Mouse (Mus musculus) cerebellum, adult 11 months (tissue): ENCODE results near the gene Usp29.

Source experiments
- DNase-seq: peaks from one replicate; pipeline ENCODE4 v3.0.0; 2022

The Usp29 gene

DNA sequence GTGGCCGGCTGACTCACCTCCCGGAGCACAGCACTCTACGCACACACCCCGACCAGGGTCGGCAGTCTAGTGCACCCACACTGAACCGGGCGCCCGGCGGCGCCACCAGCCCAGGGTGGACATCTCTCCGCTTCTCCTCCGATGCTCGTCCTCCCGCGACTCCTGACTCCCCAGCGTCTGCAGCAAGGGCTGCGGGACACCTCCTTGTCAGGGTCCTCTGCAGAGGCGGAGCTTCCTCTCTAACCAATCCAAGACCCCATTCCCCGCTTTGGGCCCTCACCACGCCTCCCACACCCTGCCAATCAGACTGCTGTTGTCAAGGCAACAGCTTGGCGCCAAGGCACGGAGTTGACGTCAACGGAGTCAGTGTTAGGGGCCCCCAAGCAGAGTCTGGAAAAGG, at the start of gene Usp29, which contains the start of gene Peg3:
Gene Usp29 (plus strand): TSS at position 338 of the 400 bp plus-strand sequence.
Gene Peg3 (minus strand): TSS at position 191 of the 400 bp plus-strand sequence.
- peak; percentile 90 for DNase-seq

DNA sequence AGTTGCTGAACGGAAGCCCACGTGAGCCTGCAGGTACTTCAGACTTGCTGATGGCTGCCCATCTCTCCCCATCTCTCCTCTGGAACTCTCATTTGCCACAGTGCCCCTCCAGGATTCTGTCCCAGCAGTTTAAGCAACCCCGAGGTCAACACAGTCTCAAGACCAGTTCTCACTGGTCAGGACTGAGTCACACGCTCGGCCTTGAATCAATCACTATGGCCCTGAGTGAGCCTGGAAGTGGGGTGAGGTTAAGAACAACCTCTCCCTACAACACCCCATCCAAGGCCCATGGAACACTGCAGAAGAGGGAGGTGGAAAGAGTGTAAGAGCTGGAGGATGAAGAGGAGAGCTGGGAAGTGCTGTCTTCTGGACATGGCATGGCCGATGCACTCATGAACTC, 44.9 kb upstream of the Usp29 start:
- DNase-seq = no peak

DNA sequence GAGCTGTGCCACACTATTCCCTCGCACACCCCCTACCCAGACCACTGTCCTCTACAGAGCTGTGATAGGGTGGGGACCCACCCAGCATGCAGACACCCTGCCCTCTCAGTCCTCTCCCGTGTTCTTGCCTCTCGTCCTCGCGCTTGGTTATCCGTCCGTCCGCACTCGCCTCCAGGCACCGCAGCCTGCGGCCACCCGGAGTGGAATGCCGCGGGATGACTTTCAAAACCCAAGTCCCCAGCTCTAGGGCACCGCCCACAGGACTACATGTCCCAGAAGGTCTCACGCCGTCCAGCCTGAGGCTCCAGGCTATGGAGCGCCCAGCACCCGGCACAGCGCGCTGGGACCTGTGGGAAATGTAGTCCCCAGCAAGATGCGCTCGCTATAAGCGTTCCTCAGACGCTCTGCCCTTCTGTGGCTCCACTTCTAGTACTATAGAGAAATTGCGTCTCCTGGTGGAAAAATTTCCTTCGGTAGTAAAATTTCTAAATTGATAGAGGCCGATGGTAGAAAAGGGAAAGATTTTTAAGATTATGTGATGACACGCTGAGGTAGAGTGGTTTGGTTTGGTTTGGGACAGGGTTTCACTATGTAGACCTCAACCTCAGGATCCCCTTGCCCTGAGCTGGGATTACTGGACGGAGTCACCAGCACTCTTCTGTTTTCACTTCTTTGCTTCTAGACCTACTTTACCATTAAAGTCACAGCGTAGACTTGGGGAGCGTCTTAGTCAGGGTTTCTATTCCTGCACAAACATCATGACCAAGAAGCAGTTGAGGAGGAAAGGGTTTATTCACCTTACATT, 33.9 kb upstream of the Usp29 start, which contains the start of gene Zim1:
Gene Zim1 (minus strand): TSS at position 210 of the 805 bp plus-strand sequence.
- DNase-seq = peak; percentile 73

DNA sequence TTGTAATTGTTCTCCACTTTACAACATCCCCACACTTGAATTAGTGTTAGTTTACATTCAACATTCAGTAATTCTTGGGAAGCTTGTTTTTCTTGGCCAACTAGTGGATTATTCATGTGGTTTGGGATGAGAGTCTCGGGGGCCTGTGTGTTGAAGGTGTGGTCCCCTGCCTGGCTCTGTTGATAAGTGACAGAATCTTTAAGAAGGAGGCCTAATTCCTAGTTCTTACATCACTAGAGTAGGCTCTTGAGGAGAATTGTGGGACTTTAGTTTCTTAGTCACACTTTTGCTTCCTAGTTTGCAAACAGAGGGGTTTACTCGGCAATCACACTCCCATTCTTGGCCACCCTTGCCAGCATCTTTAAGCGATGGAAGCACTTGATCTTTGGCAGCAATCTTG, 31.1 kb upstream of the Usp29 start:
- DNase-seq = no peak

DNA sequence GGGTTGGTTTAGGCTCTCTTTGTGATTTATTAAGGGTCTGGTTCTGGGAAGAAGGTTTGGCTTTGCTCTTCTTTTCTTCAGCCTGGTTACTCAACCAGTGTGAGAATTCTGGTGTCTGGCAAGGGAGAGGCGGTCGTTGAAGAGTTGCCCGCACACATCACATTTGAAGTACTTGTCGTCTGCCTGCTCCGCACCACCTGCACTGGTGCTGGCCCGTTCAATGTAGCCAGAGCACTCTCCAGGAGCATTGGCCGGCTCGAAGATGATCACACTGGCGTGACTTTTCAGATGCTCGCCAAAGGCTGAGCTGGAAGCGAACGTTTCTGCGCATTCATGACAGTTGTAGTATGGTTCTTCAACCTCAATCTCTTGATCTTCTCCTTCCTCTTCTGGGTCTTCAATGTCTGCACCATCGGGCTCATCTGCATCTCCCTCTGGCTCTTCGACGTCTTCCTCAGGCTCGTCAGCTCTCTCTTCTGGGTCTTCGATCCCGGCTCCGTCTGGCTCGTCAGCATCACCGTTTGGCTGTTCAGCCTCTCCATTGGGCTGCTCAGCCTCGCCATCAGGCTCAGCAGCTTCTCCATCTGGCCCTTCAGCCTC, 22.9 kb upstream of the Usp29 start:
- no peak for DNase-seq

DNA sequence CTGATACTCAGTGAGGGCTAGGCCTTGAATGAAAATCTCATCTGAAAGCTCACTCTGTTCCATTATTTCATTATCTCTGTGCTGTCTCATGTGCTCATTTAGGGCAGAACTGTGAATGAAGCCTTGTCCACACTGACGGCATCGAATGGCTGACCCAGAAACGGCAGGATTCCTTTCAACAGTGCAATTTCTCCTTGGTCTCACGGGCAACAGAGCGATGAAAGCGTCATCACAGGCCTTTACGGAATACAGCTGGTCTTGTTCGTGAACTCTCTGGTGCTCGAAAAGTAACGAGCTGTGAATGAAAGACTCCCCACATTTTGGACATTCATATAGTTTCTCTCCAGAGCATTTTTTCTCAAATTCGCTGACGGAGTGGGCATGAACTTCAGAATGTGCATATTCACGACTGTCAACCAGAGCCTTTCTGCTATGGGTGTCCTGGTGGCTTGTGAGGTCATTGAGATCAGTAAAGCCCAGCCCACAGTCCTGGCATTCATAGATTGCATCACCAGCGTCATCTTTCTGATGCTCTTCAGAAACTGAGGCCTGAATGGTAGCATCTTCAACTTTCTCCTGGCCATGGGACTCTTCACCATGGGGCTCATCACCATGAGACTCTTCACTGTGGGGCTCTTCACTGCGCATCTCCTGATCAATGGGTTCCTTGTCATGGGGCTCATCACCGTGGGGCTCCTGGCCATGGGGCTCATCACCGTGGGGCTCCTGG, 21.8 kb upstream of the Usp29 start:
- no peak for DNase-seq

DNA sequence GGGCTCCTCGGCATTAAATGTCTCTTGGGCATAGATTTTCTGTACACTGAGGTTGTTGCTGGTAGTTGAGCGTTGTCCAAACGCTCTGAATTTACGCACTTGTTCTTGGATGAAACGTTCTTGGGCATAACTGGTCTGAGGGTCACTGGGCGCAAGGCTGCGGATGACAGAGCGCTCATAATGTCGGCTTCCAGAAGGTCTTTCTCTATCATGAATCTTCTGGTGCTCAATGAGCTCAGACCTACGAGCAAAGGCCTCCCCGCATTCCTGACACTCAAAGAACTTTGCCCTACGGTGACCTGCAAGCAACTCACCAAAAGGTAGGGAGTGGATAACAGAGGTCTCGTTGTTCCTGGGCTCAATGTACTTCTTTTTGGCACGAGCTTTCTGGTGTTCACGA, 21.0 kb upstream of the Usp29 start:
- DNase-seq = no peak

DNA sequence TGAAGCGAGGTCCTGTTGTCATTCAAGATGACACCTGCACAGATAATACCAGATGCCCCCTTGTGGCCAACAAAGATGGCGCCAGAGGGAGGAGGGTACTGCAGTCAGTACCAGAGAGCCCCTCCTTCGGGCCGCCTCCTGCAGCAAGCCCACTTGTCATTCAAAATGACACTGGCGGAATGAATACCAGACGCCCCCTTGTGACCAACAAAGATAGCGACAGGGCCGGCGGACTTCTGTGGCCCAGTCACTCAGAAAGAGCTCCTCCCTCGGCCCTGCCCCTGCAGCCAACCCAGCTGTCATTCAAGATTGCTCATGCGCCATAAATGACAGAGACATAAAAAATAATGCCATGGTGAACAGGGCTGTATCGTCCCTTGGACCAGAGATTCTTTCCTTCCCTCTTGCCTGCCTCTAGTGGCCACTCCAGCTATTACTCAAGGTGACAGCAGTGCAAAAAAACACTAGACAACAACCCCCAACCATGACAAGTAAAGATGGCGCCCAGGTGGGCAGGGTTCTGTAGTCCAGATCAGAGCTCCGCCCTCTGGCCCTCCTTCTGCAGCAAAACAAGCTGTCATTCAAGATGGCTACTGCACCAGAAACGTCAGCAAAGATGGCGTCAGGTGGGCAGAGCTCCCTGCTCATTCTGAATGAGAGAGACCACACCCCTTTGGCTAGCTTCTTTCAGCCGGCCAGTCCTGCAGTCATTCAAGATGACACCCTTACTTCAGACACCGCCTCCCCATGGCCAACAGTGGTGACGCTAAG, 2.8 kb upstream of the Usp29 start:
- peak; percentile 88 for DNase-seq

DNA sequence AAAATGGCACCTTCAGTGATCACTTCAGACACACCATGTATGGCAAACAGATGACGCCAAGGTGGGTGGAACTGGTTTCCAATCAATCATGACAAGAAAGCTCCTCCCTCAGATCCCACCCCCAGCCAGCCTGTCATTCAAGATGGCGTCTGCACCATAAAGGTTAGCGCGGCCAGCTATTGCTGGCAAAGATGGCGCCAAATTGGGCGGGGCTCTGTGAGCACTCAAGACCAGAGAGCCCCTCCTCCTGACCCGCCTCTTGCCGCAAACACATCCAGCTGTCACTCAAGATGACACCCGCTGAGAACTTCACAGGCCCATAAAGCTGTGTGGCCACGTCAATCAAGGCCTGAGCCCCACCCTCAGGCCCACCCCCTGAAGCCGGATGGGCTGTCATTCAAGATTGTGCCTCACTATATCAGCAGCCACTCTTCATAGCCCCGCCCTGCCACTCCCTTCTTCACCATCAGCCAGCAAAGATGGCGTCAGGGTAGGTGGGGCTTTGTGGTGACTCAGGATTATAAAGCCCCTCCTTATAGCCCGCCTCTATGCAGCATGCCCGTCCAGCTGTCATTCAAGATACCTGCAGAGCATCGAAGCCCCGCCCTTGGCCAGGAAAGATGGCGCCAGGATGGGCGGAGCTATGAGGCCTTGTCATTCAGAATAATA, 2.0 kb upstream of the Usp29 start:
- DNase-seq = peak; percentile 94

DNA sequence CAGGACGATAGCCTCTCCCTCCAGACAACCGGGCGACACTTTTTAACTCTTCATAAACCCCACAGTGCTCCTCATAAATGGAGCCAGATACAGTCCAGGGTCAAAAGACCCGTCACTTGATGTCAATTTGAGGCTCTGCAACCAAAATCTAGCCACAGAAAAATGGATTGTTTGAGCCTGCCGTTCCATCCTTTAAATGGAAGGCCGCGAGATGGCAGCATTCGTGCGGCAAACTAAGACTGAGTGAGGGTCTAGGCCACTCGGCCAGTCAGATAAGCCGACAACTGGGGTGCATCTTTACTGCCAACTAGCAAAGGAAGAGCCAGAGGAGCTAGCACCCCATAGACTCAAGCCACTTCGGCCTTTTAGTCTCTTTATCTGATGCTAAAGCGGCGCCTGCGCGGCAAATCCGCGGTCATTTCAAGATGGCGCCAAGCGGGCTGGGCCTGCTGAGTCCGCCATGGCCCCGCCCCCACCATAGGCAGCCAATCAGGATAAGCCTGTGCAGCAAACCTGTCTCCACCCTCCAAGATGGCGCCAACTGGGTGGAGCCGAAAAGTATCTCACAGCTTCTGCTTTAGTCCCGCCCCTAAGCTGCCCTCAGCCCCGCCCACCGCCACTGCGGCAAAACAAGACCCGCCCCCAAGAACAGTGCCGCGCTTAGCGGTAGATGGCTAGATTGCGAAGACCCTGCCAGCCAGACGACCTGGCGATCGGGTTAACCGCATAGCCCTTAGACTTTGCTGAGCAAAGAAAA, 1.1 kb upstream of the Usp29 start:
- DNase-seq = peak; percentile 95

DNA sequence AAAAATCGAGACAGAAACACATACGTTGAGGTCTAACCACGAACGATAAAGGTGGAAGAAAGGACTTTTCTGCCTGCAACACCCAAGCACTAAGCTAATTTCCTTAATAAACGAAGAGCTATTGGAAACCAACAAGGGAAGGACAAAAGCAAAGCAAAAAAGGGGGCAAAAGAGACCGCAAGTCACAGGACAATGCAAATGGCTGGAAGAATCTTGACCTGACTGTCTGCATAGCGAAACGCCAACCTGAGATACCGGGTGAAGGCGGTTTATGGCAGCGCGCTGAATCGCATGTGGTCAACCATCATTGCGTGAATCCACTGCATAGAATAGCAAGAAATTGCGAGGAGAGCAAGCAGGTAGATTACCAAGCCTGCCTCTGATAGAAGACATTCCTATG, 423 bp downstream of the Usp29 start:
- DNase-seq = peak; percentile 30

DNA sequence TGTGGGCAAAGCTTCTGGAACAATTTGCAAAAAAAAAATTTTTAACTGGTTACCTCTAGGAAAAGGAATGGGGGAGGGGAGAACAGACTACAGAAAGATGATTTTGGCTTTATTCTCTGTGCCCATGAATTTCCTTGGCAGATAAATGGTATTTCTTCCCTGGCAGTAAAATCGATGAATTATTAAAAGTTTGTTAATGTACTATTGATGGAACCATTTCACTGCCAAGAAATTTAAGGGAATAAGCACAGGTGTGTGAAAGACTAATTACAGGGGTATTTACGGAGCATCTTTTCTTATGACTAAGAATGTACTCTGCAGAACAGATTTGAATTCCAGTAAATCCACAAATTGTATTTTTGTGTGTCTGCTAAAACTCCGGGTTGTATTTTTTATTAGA, 995 bp downstream of the Usp29 start:
- DNase-seq = no peak

DNA sequence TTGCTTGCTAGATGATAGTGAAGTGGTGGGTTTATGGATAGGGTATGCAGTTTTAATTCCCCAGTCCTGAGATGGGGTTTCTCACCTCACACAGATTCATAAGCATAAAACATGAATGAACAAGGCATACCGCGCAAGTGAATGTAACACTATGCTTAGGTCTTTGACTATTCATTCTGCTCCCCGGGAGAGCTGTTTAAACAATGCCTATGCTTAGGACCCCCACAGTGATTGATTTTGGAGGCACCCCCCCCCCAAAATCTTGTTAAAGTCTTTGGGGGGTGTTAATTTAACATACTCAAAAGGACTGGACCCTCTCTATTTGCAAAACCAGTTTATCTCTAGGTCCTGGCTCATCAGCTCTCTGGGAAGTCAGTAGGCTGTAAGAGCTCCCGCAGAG, 1.6 kb downstream of the Usp29 start:
- DNase-seq = no peak

DNA sequence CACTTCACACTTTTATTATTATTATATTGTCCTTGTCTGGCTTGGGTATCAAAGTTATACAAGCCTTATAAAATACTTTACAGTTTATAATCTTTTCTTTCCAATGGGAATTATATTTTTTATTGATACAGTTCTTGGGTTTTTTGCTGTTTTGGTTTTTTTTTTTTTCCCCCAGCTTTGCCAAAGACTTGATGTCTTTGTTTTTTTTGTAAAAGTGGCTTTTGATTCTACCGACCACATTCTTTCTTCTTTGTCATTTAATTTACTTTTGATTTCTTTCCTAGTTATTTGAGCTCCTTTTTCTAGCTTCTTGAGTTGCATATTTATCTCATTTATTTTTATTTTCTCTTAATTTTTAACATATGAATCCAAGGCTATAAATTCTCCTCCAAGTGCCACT, 5.7 kb downstream of the Usp29 start:
- DNase-seq = no peak

DNA sequence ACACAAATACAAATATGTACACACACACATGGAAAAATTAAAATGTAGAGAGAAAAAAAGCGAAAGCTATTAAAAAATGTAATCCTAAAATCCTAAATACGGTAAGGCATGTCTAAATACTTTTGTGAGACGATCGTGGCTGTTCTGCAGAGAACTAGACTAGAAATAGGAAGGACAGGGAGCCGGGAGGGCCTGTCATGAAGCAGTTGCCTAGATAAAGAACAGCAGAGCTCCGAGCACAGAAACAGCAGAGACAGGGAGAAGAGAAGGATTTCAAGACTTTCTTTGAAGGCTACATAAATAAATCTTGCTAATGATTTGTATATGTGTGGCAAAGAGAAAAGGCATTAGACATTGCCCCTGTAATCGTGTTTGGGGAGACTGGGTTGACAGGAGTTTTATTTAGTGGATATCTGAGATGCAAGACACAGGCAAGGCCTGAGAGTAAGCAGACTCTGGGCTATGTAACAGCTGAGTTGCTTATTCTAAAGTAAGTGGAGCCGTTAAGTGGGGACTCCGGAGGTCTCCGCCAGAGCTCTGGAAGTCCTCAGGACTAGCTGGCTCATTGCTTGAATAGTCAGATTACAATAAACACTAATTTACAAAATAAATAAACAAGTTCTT, 14.0 kb downstream of the Usp29 start:
- no peak for DNase-seq

DNA sequence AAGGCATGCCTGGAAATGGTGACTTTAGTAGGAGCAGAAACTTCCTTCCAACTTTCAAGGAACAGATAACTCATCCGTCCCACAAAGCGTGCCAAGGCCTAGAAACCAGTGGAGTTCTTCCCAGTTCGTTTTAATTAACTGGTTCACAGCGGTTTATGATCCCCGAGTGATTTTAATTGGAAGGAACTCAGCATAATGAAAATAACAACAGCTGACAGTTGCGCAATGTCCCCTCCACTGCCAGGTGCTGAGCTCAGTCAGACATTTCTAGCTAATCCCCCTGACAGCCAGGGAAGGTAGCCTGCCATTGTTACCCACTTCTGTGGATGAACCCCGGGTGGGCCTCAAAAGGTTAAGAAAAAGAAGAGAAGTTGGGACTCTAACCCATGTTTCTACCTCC, 18.8 kb downstream of the Usp29 start:
- no peak for DNase-seq

DNA sequence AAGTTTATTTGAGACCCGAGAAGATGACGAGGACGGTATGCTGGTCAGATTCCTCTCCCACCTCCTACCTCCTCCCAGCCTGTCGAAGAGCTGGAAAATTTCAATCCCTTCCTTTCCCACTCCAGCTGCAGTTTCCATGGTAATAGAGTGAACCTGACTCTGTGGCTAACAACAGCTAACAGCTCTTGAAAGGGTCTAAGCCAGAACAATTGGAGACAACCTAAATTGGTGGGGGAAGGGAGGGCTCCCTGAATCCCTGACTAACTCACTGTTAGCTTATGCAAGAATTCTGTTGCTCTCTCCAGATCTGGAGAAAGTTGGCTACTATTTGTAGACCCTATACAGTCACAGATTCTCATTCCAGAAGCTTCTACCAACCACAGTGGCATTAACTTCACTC, 23.1 kb downstream of the Usp29 start:
- no peak for DNase-seq

DNA sequence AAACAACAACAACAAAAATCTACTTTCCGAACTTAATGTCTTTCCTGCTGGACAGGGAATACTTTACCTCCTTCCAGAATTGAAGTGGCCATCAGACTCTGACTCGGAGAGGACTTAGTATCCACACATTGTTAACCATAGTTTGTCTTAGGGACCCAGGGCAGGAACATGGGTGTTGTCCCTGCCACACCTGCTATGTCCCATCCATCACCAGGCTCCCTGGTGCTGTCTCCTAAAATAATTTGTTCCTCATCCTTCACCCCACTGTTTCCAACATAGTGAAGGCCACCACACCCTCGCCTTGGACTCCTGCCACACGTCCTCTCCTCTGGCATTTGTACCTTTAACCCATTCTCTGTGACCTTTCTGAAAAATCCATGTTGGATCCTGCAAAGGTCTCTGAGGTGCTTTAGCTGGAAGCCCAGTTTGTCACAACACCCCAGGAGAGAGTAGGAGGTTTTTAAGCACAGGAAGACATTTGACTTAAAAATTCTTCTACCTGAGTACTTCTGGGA, 26.5 kb downstream of the Usp29 start:
- DNase-seq = no peak

DNA sequence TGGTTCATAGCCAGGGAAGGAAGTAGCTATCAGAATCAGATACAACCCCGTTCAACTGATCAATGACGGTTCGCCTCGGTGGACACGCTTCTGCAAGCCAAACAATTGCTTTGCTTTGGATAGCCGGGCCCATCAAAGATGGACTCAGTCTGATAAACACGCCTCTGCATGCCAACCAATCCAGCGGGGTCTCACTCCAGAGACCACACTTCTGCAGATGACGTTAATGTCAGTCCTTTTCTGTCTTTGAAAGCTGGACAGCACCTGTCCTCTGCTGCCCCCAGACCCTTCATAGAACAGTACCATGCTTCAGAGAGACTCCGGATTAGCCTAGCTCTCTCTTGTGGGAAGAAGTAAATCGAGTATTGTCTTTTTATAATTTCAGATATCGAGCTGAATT, 29.3 kb downstream of the Usp29 start:
- DNase-seq = no peak

DNA sequence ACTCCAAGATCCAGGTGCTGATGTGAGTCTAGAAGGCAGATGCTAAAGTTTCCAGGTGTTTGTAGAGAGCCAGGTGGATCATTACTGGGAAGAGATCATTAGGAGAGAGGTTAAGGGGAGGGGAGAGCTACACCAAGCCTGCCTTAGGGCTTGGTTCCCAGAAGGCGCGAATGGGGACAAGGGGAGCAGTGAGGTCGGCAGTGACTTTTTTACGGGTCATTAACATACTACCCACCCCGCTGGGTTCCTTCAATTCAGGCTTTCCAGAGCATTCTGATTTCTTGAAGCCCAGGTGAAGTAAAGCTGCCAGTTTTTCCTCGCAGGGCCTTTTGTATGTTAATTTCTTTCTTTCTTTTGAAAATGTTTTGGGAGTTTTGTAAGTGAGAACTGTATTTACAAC, 29.8 kb downstream of the Usp29 start:
- DNase-seq = no peak

DNA sequence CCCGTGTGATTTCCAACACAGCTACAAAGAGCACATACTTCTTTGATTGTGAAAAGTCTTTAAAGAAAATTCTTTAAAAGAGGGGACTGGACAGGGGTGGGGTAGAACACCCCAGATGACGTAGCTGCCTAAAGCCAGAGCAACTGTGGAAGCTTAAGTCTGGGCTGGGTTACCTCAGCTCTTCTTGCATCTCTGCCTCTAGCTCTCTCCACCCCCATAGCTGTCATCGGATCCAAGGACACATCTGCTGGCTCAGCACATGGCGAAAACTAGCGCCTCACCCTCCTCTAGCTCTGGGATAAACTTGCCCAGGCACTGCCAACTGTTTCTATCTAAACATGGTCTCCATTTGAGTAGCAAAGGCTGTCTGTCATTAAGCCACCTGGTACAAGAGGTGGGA, 34.9 kb downstream of the Usp29 start:
- DNase-seq = no peak
